Mouse (Mus musculus) embryonic facial prominence, embryonic 13.5 days (tissue): ENCODE results near the gene Prkg1. TPM values are rescaled to one million over a fixed set of nuclear protein-coding genes. Genes with fewer than 3 reads are reported as not detected.

Experiments
- ATAC-seq: fragments of 200-750 bp; cut with Nextera tagmentation; 2 replicates; pipeline ENCODE4 v1.8.0; 2017; ENCODE audit warnings: low read depth; ENCODE audit not compliant: insufficient number of reproducible peaks, insufficient read depth, low FRiP score, low TSS enrichment
- H3K27ac ChIP-seq: fragments of 300-500 bp; sonication (generic); 2 replicates; pipeline ENCODE4 v1.5.1; 2015; ENCODE audit warnings: moderate library complexity, mild to moderate bottlenecking, inconsistent platforms
- H3K27me3 ChIP-seq: fragments of 300-500 bp; sonication (generic); 2 replicates; pipeline ENCODE4 v1.6.1; 2015; ENCODE audit warnings: mild to moderate bottlenecking, inconsistent platforms
- H3K36me3 ChIP-seq: fragments of 300-500 bp; sonication (generic); 2 replicates; pipeline ENCODE4 v1.6.1; 2015; ENCODE audit warnings: mild to moderate bottlenecking, inconsistent platforms
- H3K4me1 ChIP-seq: fragments of 300-500 bp; sonication (generic); 2 replicates; pipeline ENCODE4 v1.6.1; 2015; ENCODE audit warnings: inconsistent platforms
- H3K4me2 ChIP-seq: fragments of 300-500 bp; sonication (generic); 2 replicates; pipeline ENCODE4 v1.6.1; 2015; ENCODE audit warnings: moderate library complexity, mild to moderate bottlenecking, inconsistent platforms
- H3K4me3 ChIP-seq: fragments of 300-500 bp; sonication (generic); 2 replicates; pipeline ENCODE4 v1.5.1; 2015; ENCODE audit warnings: mild to moderate bottlenecking, inconsistent platforms
- H3K9ac ChIP-seq: fragments of 300-500 bp; sonication (generic); 2 replicates; pipeline ENCODE4 v1.6.1; 2015; ENCODE audit warnings: mild to moderate bottlenecking, inconsistent platforms
- H3K9me3 ChIP-seq: fragments of 300-500 bp; sonication (generic); 2 replicates; pipeline ENCODE4 v1.6.1; 2016; ENCODE audit warnings: inconsistent platforms
- WGBS: fragments of 180-500 bp; shearing (Covaris S2); methylation state at CpG from one replicate; pipeline ENCODE4 v1.1.7; 2015; ENCODE audit warnings: mixed read lengths; 5-methylcytosine and 5-hydroxymethylcytosine counted together
- polyA plus RNA-seq: library from polyadenylated mRNA; unstranded; fragments of >200 nt; fragmentation: Nextera tagmentation; extraction: Ambion mirVana; gene quantifications from 2 replicates; pipeline ENCODE4 v1.2.1, GENCODE M21; 2015

The Prkg1 gene
- polyA plus RNA-seq, 1 experiment from 2014 or later: 9.1 TPM

DNA sequence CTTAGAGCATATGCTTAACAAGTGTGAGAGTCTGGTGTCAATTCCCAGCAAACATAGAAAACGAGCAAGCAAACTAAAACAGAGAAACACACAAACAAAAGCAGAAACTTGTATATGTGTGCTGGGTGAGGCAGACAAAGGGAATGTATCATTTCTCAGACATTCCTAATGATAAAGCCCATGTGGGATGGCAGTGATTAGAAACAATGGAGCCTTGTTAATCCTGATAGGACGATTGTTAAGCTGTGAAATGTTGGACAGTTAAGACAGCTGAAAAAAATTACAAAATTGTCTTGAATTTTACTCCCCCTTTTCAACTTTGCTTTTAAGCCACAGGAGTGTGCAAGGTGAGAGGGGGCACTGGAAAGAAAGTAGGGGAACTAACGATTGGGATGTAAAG, 1133.8 kb downstream of the Prkg1 start:
- Histone ChIP-seq H3K36me3 (no peaks in the 10 kb centered on the region), H3K9ac (no peak overlapping the region), H3K27ac (no peak overlapping the region), H3K4me3 (no peak overlapping the region), H3K9me3 (no peaks in the 10 kb centered on the region), H3K27me3 (no peaks in the 10 kb centered on the region), H3K4me2 (no peak overlapping the region), H3K4me1 (no peaks in the 10 kb centered on the region)
- no peak for ATAC-seq
- 21% methylated on average over 3 of the region's 3 CpGs for WGBS

DNA sequence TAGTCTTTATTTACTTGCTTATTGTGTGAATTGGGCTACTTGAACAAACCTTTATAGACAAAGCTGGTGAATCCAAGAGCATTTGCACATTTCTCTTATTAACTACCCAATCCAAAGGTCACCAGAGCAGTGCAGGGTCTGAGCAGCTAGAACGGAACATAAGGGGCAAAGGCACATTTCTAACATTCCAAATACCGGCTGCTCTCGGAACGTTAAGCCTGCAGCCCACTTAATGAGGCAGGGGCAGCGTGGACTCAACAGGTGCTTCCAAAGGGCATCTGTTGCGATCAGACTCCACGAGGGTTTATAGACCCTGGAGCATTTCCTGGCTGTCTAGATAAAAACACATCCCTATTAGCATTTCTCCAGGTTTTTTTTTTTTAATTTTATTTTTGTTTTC, 1138.8 kb downstream of the Prkg1 start:
- no peak overlapping the region for H3K4me3 ChIP-seq
- 15% methylated on average over 7 of the region's 7 CpGs for WGBS

DNA sequence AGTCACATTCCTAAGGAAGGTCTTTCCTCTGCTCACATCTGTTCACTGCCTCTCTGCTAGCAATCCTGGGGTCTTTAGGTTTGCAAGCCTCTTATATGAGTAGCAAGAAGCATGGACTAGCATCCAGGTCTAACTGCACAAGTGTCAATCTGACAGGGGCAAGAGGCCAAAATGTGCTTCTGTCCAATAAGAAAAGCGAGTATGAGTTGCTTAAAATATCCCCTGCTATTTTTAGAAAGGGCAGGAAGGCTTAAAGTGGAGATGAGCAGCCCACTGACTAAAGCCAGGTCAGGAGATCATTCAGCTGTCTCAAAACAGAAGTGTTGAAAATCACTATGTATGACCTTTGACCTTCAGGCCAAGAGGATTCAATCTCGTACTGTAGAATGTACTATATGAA, 1139.4 kb downstream of the Prkg1 start:
- WGBS: 34% methylated on average over 2 of the region's 2 CpGs
- Histone ChIP-seq H3K4me3 (no peak overlapping the region), H3K9ac (no peak overlapping the region), H3K9me3 (no peaks in the 10 kb centered on the region), H3K27ac (no peak overlapping the region), H3K36me3 (no peaks in the 10 kb centered on the region), H3K4me2 (no peak overlapping the region), H3K4me1 (no peaks in the 10 kb centered on the region), H3K27me3 (no peaks in the 10 kb centered on the region)
- ATAC-seq: no peak

More for the DNA sequence above, 1138.8 kb downstream of the Prkg1 start:
- H3K4me2 ChIP-seq: no peak overlapping the region
- H3K9me3 ChIP-seq: no peaks in the 10 kb centered on the region
- no peak for ATAC-seq
- no peaks in the 10 kb centered on the region for H3K36me3 ChIP-seq
- H3K27ac ChIP-seq: no peak overlapping the region
- H3K4me1 ChIP-seq: no peaks in the 10 kb centered on the region
- no peaks in the 10 kb centered on the region for H3K27me3 ChIP-seq
- H3K9ac ChIP-seq: no peak overlapping the region

DNA sequence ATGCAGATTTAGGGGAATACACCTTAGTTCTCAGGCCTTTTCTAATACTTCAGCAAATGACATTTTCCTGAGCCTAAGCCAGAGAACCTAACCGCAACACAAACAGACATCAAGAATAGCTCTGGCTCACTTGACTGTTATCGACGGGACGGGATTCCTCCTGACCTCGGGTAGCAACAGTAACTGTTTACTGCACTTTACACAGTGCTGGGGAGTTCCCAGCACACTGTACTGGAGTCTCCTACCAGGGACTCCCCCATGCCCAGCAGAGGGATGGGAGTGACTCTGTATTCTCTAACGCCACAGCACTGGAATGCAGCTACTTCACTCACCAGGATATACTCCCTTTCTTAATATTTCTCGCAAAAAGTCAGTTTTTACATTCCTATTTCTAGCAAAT, 1141.2 kb downstream of the Prkg1 start:
- Histone ChIP-seq H3K4me2 (no peak overlapping the region), H3K9ac (no peak overlapping the region), H3K27ac (no peak overlapping the region), H3K4me1 (no peaks in the 10 kb centered on the region), H3K4me3 (no peak overlapping the region), H3K9me3 (no peaks in the 10 kb centered on the region), H3K36me3 (no peaks in the 10 kb centered on the region), H3K27me3 (no peaks in the 10 kb centered on the region)
- ATAC-seq: no peak
- WGBS: 65% methylated on average over 7 of the region's 7 CpGs

DNA sequence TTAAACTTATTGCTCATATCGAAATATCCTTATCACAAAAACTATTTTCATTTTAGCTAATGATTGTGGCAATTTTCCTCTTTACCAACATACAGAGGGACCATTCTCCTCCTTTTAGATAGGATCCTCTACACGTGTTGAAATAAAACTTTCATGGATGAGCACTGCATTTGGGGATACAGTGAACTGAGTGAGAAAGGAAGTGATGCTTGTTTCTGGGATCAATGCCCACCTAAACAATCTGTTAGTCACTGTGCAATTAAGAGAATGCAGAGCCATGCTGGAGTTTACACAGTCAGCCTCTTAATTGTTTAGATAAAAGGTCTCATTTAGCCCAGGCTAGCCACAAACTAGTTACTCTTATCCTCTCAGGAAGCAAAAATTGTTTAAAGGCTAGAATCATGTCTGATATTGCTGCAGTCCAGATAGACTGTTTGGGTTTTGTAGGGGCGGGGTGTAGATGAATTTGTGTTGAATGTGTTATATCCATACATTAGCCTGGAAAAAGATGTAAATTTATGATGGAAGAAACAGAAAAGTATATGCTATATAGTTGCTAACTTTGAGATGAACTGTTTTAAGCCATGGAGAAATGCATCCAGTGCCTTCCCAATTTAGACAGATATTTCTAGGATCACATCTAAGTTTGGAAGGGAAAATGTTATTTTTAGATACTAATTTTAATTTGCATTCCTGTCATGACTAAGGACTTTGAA, 1151.5 kb downstream of the Prkg1 start:
- no peak overlapping the region for H3K4me2 ChIP-seq
- 74% methylated on average over 3 of the region's 3 CpGs for WGBS
- ATAC-seq: no peak
- H3K27ac ChIP-seq: no peak overlapping the region
- no peaks in the 10 kb centered on the region for H3K9me3 ChIP-seq
- no peaks in the 10 kb centered on the region for H3K36me3 ChIP-seq
- H3K27me3 ChIP-seq: no peaks in the 10 kb centered on the region
- H3K4me3 ChIP-seq: no peak overlapping the region
- H3K9ac ChIP-seq: no peak overlapping the region
- H3K4me1 ChIP-seq: no peaks in the 10 kb centered on the region

DNA sequence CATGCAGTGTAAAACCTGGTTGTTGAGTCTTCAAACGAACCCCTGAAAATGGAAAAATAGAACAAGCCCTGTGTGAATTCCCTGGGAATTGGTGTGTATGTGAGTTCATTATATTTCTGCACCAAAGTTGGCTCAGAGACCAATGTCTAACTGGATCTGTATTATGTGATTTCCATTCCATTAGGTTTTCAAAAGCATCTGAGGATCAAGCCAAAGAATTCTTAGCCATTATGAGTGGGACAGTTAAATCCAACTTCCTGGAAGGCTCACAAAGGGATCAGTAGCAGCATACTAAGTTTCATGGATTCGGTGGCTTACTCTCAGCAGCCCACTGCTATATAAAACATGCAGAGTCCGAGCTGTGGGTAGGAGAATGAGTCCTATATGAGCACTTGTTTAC, 1178.5 kb downstream of the Prkg1 start:
- Histone ChIP-seq H3K4me1 (no peaks in the 10 kb centered on the region), H3K4me2 (no peak overlapping the region), H3K27ac (no peak overlapping the region), H3K36me3 (no peaks in the 10 kb centered on the region), H3K4me3 (no peak overlapping the region), H3K27me3 (no peaks in the 10 kb centered on the region), H3K9ac (no peak overlapping the region), H3K9me3 (no peaks in the 10 kb centered on the region)
- no peak for ATAC-seq
- WGBS: 73% methylated on average over 3 of the region's 3 CpGs

DNA sequence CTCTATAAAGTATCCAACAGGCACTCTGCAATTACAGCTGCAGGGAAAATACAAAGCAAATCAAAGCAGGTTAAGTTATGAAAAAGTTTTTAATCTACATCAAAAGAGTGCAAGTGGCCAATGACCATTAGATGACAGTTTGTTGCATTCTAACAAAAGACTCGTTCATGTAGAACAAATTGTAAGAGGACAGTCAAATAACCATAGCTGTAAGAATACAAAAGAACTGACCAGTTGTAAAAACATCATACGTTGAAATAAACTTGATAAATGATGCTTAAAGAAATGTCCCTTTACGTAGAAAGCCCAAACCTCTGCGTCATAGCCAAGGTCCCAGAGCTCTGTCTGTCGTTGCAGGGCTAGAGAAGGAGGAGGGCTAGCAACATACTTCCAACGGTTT, 1200.3 kb downstream of the Prkg1 start:
- Histone ChIP-seq H3K9ac (no peak overlapping the region), H3K4me1 (no peaks in the 10 kb centered on the region), H3K27ac (no peak overlapping the region), H3K27me3 (no peaks in the 10 kb centered on the region), H3K4me3 (no peak overlapping the region), H3K4me2 (no peak overlapping the region), H3K36me3 (no peaks in the 10 kb centered on the region), H3K9me3 (peaks cover 8% of the 10 kb centered on the region; the same call in 1 of the 2 replicates)
- ATAC-seq: no peak
- WGBS: 73% methylated on average over 6 of the region's 6 CpGs

DNA sequence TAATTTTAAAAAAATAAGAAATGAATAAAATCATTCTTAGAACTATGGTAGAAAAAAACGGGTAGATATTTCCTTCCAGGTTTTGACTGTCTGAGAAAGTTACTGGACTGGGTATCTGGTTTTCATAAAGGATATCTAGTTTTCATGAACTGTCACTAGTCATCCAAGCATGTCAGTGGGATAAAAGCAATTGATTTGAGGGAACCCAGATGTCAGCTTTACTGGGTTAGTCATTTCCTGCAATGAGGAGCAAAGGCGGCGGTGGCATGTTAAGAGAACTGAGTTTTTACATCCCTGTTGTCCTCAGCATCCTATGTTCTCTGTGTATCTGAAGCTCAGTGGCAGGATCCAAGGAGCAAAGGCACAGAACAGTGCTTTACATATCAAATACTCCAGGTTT, 1201.0 kb downstream of the Prkg1 start:
- Histone ChIP-seq H3K27ac (no peak overlapping the region), H3K36me3 (no peaks in the 10 kb centered on the region), H3K4me3 (no peak overlapping the region), H3K27me3 (no peaks in the 10 kb centered on the region), H3K9ac (no peak overlapping the region), H3K4me2 (no peak overlapping the region), H3K9me3 (peaks cover 8% of the 10 kb centered on the region; the same call in 1 of the 2 replicates), H3K4me1 (no peaks in the 10 kb centered on the region)
- WGBS: 27% methylated on average over 3 of the region's 3 CpGs
- no peak for ATAC-seq

DNA sequence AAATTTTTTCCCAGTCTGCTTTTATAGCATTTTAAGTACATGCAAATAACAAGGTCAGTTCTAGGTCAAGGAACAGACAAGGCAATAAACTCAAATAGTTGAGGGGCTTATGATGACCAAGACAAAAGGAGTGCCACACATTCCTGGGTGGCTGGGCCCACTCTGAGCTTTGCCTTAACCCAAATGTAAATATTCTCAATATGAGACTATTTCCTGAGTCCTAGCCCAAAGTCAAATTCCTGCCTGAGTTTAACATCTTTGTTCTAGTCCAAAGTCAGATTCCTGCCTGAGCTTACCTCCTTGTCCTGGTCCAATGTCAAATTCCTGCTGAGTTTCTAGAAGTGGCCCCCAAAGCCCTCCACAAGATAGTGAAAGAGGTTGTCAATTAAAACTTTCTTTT, 1206.8 kb downstream of the Prkg1 start:
- no peak for ATAC-seq
- Histone ChIP-seq H3K27ac (no peak overlapping the region), H3K27me3 (peaks cover 11% of the 10 kb centered on the region), H3K4me1 (peaks cover 6% of the 10 kb centered on the region; the same call in 1 of the 2 replicates), H3K4me3 (no peak overlapping the region), H3K36me3 (no peaks in the 10 kb centered on the region), H3K4me2 (no peak overlapping the region), H3K9me3 (peaks cover 8% of the 10 kb centered on the region; the same call in 1 of the 2 replicates), H3K9ac (no peak overlapping the region)

DNA sequence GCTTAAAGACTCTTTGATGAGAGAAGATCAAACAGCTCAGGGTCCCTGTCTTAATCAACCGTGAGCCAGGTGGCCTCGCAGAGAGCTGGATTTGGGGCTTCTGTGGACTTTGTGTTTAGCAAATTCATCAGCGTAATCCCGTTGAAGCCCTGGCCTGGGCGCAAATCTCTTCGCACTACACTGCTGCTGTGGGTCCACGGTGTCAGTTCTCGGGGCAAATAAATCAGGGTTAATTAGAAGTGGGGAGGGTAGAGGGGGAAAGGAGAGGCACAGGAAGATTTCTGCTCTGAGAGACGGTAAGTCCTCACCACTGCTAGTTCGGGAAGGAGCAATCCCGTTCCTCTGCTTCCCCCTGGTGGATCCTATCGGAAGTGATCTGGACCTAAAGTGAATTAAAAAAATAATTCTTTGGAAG, 1210.4 kb downstream of the Prkg1 start:
- peak overlapping the region; percentile 54 for H3K9ac ChIP-seq
- peaks cover 16% of the 10 kb centered on the region for H3K4me1 ChIP-seq
- H3K27me3 ChIP-seq: peaks cover 36% of the 10 kb centered on the region
- no peaks in the 10 kb centered on the region for H3K36me3 ChIP-seq
- H3K9me3 ChIP-seq: no peaks in the 10 kb centered on the region
- no peak for ATAC-seq
- H3K4me3 ChIP-seq: peak overlapping the region; percentile 28
- peak overlapping the region; percentile 57 for H3K4me2 ChIP-seq
- 1% methylated on average over 12 of the region's 12 CpGs for WGBS
- no peak overlapping the region for H3K27ac ChIP-seq

DNA sequence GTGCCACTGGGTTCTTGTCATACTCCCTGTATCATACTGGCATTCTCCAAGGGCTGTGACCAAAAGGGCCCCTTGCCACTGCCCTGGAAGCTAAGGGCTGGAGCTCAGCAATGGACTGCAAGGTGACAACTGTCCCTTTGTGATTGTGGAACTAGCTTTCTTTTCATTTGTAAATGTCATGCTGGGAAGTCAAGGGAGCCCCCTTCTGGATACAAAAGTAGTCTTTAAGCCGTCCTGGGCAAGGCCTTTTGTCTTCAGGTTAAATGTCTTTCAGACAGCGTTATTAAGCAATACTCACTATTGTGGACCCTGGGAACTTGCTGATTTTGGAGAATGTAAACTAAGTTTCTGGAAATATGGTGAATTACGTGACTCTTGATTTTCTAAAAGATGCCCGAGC, 1211.1 kb downstream of the Prkg1 start:
- Histone ChIP-seq H3K36me3 (no peaks in the 10 kb centered on the region), H3K27me3 (peaks cover 44% of the 10 kb centered on the region), H3K4me3 (no peak overlapping the region), H3K9ac (no peak overlapping the region), H3K27ac (no peak overlapping the region), H3K4me2 (no peak overlapping the region), H3K4me1 (peaks cover 23% of the 10 kb centered on the region), H3K9me3 (no peaks in the 10 kb centered on the region)
- 14% methylated on average over 4 of the region's 4 CpGs for WGBS
- ATAC-seq: no peak

DNA sequence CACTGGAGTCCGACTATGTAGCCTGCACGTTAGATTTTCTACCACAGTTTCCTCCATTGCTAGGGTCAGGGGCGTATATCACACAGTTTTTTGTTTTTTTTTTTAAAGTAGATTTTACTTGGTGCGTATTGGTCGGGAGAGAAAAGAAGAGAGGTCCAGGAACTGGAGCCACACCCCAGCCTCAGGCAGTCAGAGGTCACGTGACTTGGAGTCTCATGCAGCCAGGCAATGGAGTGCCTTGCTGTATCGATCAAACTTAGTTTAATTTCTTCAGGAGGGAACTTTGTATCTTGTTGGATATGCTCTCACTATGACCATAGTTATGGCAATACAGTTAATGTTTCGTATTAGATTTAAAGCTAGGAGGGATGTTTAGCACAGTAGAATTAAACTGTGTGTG, 1212.6 kb downstream of the Prkg1 start:
- Histone ChIP-seq H3K27ac (no peak overlapping the region), H3K4me3 (no peak overlapping the region), H3K36me3 (no peaks in the 10 kb centered on the region), H3K4me1 (peaks cover 33% of the 10 kb centered on the region), H3K9me3 (no peaks in the 10 kb centered on the region), H3K27me3 (peaks cover 57% of the 10 kb centered on the region), H3K4me2 (no peak overlapping the region), H3K9ac (no peak overlapping the region)
- 62% methylated on average over 8 of the region's 8 CpGs for WGBS
- ATAC-seq: no peak
